10 mouse cellular contexts compared by ENCODE assay signal in the genomic region with DNA sequence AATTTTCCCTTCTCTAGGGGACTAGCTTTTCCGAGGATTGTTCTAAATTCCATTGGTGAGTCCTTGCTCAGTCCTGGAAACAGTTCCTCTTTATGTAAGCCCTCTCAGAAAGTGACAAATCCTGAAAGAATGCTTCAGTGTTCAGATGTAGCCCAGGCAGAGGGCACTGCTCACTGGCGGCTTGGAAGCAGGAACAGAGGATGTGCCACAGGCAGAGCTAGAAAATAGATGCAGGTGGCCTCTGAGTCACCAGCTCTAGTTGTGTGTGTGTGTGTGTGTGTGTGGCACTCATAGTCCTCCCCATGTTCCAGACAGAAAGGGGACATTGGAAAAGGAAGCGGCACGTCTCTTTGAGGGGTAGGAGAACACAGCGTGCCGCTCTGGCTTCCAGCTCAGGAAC. TPM values are rescaled to one million over a fixed set of nuclear protein-coding genes. Genes with fewer than 3 reads are reported as not detected.
DNase-seq lines count a peak whose midpoint lies in the region; ATAC-seq and TF ChIP-seq lines count a peak whose summit lies in the region.
"Had no signal": no experiment of that assay in that cellular context is flagged by ENCODE, and none has a peak within 500 bp of the region (broad histone marks: within the 10 kb centered on the region; RNA-seq: fewer than 3 reads in every experiment).

No protein-coding gene starts in this region.

- no peak overlapping the region for H3K9ac ChIP-seq in hindbrain, postnatal 0 days (replicated peaks; ENCODE audit: low read length)
- no peak overlapping the region for H3K9ac ChIP-seq in hindbrain, embryonic 12.5 days
- no peak overlapping the region for H3K9ac ChIP-seq in liver, postnatal 0 days (replicated peaks)

- DNase-seq in hindbrain, postnatal 0 days (ENCODE audit: low spot score), result peak; percentile 12
- peak; percentile 75 for DNase-seq in Patski (ENCODE audit: low read depth, low spot score)
- DNase-seq in lung, postnatal 25 days (ENCODE audit: low spot score), result peak; percentile 41
- DNase-seq in thymus, postnatal 4 days, result no peak
- DNase-seq in liver, postnatal 0 days, result no peak
- no peak for DNase-seq in midbrain, embryonic 10.5 days (ENCODE audit: low spot score)
- DNase-seq: gastrocnemius, postnatal 14 days had no signal

- no peak for TF ChIP-seq CTCF in hindbrain, postnatal 0 days (IDR thresholded peaks at IDR 0.05; ENCODE audit: low read depth)
- TF ChIP-seq CTCF in Patski (IDR thresholded peaks at IDR 0.05), result no peak
- TF ChIP-seq CTCF in liver, postnatal 0 days (IDR thresholded peaks at IDR 0.05; ENCODE audit: low read depth), result no peak

- in situ Hi-C loops in Patski (cut with MboI; ENCODE audit: low pct_unique_long_range_greater_than_20kb), result no loop called here

- 55% methylated on average over 6 of the region's 6 CpGs for WGBS in hindbrain, postnatal 0 days
- 84% methylated on average over 6 of the region's 6 CpGs for WGBS in hindbrain, embryonic 12.5 days
- 66% methylated on average over 6 of the region's 6 CpGs for WGBS in liver, postnatal 0 days (ENCODE audit: insufficient replicate concordance)
- WGBS in midbrain, embryonic 10.5 days, result 82% methylated on average over 6 of the region's 6 CpGs

- H3K4me1 ChIP-seq in hindbrain, postnatal 0 days (ENCODE audit: insufficient read depth, low read length), result no peaks in the 10 kb centered on the region; the same call in 1 of the 2 replicates
- H3K4me1 ChIP-seq in hindbrain, embryonic 12.5 days, result no peaks in the 10 kb centered on the region
- H3K4me1 ChIP-seq in liver, postnatal 0 days (ENCODE audit: insufficient read depth), result no peaks in the 10 kb centered on the region
- H3K4me1 ChIP-seq in midbrain, embryonic 10.5 days, result no peaks in the 10 kb centered on the region

- no peak overlapping the region for H3K4me2 ChIP-seq in hindbrain, postnatal 0 days (ENCODE audit: low read depth, low read length)
- no peak overlapping the region for H3K4me2 ChIP-seq in hindbrain, embryonic 12.5 days (replicated peaks)
- no peak overlapping the region for H3K4me2 ChIP-seq in liver, postnatal 0 days (ENCODE audit: low read depth, low read length)

- no peak overlapping the region for H3K4me3 ChIP-seq in hindbrain, postnatal 0 days (ENCODE audit: low read length)
- no peak overlapping the region for H3K4me3 ChIP-seq in hindbrain, embryonic 12.5 days
- no peak overlapping the region for H3K4me3 ChIP-seq in liver, postnatal 0 days (ENCODE audit: low read depth, low read length)
- no peak overlapping the region for H3K4me3 ChIP-seq in midbrain, embryonic 10.5 days
- H3K4me3 ChIP-seq: embryonic facial prominence, embryonic 10.5 days had no signal

- H3K36me3 ChIP-seq in hindbrain, postnatal 0 days (ENCODE audit: insufficient read depth, low read length), result no peaks in the 10 kb centered on the region
- no peaks in the 10 kb centered on the region for H3K36me3 ChIP-seq in hindbrain, embryonic 12.5 days
- no peaks in the 10 kb centered on the region for H3K36me3 ChIP-seq in liver, postnatal 0 days (replicated peaks; ENCODE audit: insufficient read depth, low read length)
- H3K36me3 ChIP-seq in midbrain, embryonic 10.5 days, result no peaks in the 10 kb centered on the region
- H3K36me3 ChIP-seq: embryonic facial prominence, embryonic 10.5 days had no signal

- POLR2A ChIA-PET in Patski (lab: Charles Lee), result interaction anchor here (1.5 kb wide), 1 partner anchor 24 kb away, joined by 3 read pairs; no protein-coding TSS in a partner anchor

- peak overlapping the region; percentile 36; the same call in 1 of the 2 replicates for H3K27ac ChIP-seq in hindbrain, postnatal 0 days
- H3K27ac ChIP-seq in hindbrain, embryonic 12.5 days, result no peak overlapping the region
- no peak overlapping the region for H3K27ac ChIP-seq in liver, postnatal 0 days (ENCODE audit: low read depth)
- H3K27ac ChIP-seq in midbrain, embryonic 10.5 days (replicated peaks), result no peak overlapping the region
- H3K27ac ChIP-seq: embryonic facial prominence, embryonic 10.5 days had no signal

- H3K9me3 ChIP-seq in hindbrain, postnatal 0 days (ENCODE audit: low read length), result peaks cover 8% of the 10 kb centered on the region; the same call in 1 of the 2 replicates
- H3K9me3 ChIP-seq in hindbrain, embryonic 12.5 days (replicated peaks), result peaks cover 8% of the 10 kb centered on the region
- H3K9me3 ChIP-seq in liver, postnatal 0 days (ENCODE audit: low read length), result peaks cover 3% of the 10 kb centered on the region; the same call in 1 of the 2 replicates
- no peaks in the 10 kb centered on the region for H3K9me3 ChIP-seq in midbrain, embryonic 10.5 days (replicated peaks)

- peak; percentile 87 for ATAC-seq in hindbrain, postnatal 0 days
- no peak for ATAC-seq in hindbrain, embryonic 12.5 days (ENCODE audit: low FRiP score)
- peak; percentile 84 for ATAC-seq in Patski
- 0 out of 2 replicates have a peak, but pooled peaks have one; percentile 32 for ATAC-seq in erythroblast, adult 5-6 weeks (replicated peaks; ENCODE audit: low FRiP score, poor library complexity, severe bottlenecking)
- ATAC-seq in liver, postnatal 0 days, result no peak

- no peaks in the 10 kb centered on the region for H3K27me3 ChIP-seq in hindbrain, postnatal 0 days (ENCODE audit: insufficient read depth, low read length)
- no peaks in the 10 kb centered on the region for H3K27me3 ChIP-seq in hindbrain, embryonic 12.5 days
- H3K27me3 ChIP-seq in Patski, result no peaks in the 10 kb centered on the region
- H3K27me3 ChIP-seq in liver, postnatal 0 days (ENCODE audit: insufficient read depth, low read length), result no peaks in the 10 kb centered on the region
- no peaks in the 10 kb centered on the region; the same call in 1 of the 2 replicates for H3K27me3 ChIP-seq in midbrain, embryonic 10.5 days (ENCODE audit: low read depth, poor library complexity, severe bottlenecking)

- no peak for TF ChIP-seq EP300 in liver, postnatal 0 days (IDR thresholded peaks at IDR 0.05; ENCODE audit: low read depth)

- CTCF ChIA-PET in Patski (lab: Charles Lee), result interaction anchor here (0.9 to 1.5 kb wide), 3 partner anchors 15 to 27 kb away, joined by 3 to 4 read pairs (median 4); no protein-coding TSS in a partner anchor

RNA-seq across cellular contexts. Expression of a gene that starts 52.5 kb away (rescaled TPM):
- total RNA-seq in hindbrain, postnatal 0 days (2014; rRNA removed), result 15.1 and 24.8 TPM in 2 replicates
- 12.4 and 14.3 TPM in 2 replicates for polyA plus RNA-seq in hindbrain, postnatal 0 days (2015; fragmentation: Nextera tagmentation; extraction: Ambion mirVana)
- 4.0 TPM in 2 replicates for polyA plus RNA-seq in hindbrain, embryonic 12.5 days (2016; fragmentation: Nextera tagmentation; extraction: Ambion mirVana)
- polyA plus RNA-seq in Patski (2021), result 59.3 TPM
- total RNA-seq in erythroblast, adult 5-6 weeks (2015; ENCODE audit: low replicate concordance), result 50.7 and 52.0 TPM in 2 replicates
- 53.8 and 57.6 TPM in 2 replicates for total RNA-seq in erythroblast, adult 5-6 weeks (2017; ENCODE audit: low replicate concordance)
- polyA plus RNA-seq in liver, postnatal 0 days (2015; fragmentation: Nextera tagmentation; extraction: Ambion mirVana), result 12.3 and 16.6 TPM in 2 replicates
- 0.81 and 0.95 TPM in 2 replicates for polyA plus RNA-seq in midbrain, embryonic 10.5 days (2016; fragmentation: Nextera tagmentation; extraction: Ambion mirVana)

Comparison
In these comparisons a context has a peak if more than half of its experiments do, and no peak if none do; other contexts are left out.
1. ATAC-seq: peak in hindbrain, postnatal 0 days (single experiment), Patski (single experiment) and erythroblast, adult 5-6 weeks (single experiment); none in hindbrain, embryonic 12.5 days (single experiment) and liver, postnatal 0 days (single experiment).
2. DNase-seq: peak in hindbrain, postnatal 0 days (single experiment), Patski (single experiment) and lung, postnatal 25 days (single experiment); none in thymus, postnatal 4 days (single experiment), liver, postnatal 0 days (single experiment) and midbrain, embryonic 10.5 days (single experiment).